Mouse (Mus musculus) heart, adult 11 months (tissue): ENCODE data around the gene Cavin4.

ENCODE experiments used
- DNase-seq: peaks from one replicate; pipeline ENCODE4 v3.0.0; 2022

Gene Cavin4

DNA sequence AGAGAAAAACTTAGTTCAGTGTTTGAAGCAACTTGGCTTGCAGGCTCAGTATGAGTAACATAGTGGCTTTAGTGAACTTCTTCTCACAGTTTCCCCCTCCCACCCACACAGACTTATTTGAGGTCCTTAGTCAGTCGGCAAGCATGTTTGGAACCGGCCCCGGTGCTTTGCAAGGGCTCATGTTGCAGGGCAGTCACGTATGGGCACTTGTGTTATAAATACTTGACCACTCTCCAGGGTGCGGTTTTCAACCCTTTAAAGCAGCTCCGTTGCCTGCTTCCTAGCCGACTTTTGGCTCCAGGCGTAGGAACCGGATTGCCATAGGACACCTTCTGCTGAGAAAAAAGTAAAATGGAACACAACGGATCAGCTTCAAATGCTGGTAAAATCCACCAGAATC, at the start of gene Cavin4:
Gene Cavin4 (plus strand): TSS at position 244 of the 400 bp plus-strand sequence.
- peak; percentile 97 for DNase-seq

DNA sequence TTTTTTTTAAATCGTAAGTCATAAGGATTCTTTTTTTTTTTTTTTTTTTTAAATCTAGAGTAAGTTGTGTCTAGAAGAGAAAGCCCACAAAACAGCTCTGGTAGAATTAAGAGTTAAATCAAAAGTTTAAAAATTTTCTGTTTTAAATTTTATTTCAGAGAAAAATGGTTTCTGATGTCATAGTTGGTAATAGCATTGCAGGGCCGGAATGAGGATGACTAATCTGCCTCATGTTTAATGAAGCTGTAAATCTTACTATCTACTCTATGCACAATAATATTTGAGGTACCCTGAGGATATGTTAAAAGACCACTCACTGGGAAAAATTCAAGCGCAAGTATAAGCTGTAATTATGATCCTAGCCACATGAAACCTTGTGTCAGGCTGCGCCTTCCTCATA, 47.8 kb upstream of the Cavin4 start:
- DNase-seq = no peak

DNA sequence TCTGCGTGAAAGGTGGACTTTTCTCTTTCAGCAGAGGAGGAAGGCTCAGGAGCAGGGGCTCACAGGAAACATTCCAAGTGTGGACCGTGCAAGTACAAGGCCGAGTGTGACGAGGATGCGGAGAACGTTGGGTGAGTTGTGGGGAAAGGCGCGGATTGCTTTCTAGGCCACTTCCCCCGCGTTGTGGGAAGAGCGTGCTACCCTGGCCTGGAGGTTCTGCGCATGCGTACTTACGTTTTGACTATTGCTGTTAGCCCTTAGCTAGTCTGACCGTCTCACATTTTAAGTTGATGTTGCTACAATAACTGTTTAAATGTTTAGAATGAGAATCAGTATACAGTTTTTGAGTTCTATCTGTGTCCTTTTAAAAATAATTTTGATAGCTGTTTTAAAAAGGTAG, 46.1 kb upstream of the Cavin4 start:
- peak; percentile 74 for DNase-seq

DNA sequence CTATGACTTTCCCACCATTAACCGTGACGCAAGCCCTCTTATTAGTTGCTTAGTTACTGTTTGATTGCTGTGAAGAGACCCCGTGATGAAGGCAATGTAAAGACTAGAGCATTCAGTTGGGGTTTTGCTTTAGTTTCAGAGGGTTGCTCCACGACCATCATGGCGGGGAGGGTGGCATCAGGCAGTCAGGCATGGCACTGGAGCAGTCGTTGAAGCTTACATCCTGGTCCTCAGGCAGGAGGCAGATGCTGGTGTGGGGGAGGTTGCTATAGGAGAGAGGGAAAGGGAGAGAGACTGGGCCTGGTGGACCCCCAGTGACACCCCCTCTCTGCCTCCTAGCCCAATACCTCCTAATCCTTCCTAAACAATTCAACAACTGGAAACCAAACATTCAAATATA, 43.2 kb upstream of the Cavin4 start:
- DNase-seq = peak; percentile 61

DNA sequence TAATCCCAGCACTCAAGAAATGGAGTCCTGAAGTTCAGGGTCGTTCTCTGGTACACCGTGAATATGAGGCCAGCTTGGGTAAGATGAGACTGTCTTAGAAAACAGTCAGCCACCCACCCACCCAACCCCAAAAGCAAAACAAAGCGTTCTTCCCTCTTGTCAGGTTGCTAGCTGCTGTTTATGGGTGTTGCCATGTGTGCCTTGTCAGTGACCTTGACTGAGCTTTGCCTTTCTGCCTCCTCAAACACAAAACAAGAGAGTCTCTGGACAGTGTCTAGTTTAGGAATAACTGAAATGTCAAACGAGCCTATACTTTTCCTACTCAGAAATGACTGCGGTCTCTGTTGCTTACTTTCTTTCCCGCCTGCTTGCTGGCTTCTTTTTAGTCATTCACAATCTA, 41.1 kb upstream of the Cavin4 start:
- no peak for DNase-seq

DNA sequence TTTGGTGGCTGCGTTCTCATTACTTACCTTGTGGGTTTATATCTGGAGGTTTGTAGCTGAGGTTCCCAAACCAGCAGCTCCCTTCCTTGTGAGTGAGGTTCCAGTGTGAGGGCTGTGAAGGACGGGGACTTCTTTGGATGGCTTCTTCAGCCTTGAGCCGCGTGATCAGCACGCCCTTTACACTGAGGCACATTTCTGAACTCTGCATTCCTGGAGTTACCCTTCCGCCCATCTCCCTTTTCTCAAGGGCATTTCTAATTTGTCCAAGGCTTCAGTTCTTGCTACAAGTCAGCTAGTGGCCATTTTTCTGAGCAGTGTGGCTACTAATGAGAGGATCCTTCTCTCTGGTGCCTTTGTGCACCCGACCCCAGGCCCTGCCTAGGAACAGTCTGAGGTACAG, 40.4 kb upstream of the Cavin4 start:
- peak; percentile 74 for DNase-seq

DNA sequence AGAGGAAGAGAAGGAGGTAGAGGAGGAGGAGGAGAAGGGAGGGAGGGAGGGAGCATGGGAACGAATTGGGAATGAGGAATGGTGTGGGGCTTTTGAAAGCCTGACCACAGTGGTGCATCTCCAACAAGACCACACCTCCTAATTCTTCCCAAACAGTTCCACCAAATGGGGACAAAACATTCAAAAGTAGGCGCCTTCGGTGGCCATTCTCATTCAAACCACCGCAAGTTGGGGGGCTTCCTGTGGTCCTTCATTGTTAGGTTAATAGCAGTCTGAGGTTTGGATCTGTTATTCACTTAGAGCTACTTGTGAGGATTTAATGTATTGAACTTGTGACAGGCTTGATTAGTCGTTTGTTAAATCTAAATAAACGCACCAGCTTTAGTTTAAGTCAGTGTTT, 38.4 kb upstream of the Cavin4 start:
- DNase-seq = peak; percentile 43

DNA sequence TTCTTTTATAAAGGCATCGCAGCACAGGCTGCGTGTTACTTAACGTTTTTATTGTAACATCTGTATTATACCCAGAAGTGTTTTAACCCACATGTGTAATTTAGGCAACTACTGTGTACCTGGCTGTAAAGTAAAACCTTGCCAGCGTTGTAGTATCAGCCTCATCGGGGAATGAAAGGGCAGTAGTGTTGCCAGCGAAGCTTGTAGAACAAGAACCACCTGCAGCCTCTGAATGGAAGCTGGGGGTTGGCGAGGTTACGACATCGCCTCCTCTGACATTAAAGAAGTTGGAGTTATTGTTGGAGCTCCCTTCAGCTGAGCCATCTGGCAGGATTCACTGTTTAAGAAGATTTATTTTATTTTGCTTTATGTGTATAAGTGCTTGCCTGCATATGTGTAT, 37.5 kb upstream of the Cavin4 start:
- peak; percentile 36 for DNase-seq

DNA sequence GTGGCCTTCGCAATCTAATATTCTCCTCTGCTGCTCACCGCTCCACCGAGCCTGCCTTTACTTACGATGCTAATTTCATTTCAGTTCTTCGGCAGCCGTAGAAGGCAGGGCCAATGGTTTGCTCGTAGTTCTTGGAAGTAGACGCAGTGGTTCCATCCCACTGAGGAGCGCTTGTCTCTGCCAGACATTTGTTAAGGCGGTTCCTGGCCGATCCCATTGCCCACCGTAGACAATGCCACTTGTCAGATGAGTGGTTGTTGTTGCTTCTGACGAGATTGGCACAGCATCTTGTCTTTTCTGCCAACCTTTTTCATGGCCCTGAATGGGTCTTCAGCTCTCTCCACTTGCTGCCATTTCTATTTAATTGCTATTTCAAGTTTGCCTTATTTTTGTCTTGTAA, 33.9 kb upstream of the Cavin4 start:
- DNase-seq = peak; percentile 81

DNA sequence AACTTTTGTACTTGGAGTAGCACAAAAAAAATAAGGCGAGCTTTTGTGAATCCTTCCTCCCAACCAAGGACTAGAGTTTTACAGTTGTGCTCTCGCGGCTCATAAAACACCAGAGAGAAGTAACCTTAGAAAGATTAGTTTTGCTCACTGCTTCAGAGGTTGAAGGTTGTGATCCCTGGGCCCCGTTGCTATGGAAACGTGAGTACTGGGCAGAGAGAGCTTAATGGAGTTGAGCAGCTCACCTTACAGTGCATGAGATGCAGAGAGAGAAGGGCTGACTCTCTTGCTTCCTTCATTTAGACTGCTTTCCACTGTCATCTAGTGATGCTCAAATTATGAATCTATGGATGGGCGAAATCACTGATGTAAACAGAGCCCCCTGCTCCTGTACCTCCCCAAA, 29.8 kb upstream of the Cavin4 start:
- peak; percentile 33 for DNase-seq

DNA sequence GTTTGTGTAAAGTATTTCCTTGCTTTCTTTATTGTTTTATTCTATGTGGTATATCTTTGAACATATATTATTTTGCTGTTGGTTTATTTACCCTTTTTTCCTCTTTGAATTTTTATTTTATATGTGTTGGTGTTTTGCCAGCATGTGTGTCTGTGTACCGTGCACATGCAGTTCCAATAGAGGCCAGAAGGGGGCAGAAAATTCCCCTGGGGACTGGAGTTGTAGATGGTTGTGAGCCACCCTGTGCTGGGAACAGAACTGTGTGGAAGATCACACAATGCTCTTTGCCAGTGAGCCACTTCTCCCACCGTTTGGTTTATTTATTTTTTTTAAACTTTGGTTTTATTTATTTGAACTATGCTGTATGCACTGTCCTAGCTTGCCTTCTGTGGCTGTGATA, 29.3 kb upstream of the Cavin4 start:
- peak; percentile 33 for DNase-seq

DNA sequence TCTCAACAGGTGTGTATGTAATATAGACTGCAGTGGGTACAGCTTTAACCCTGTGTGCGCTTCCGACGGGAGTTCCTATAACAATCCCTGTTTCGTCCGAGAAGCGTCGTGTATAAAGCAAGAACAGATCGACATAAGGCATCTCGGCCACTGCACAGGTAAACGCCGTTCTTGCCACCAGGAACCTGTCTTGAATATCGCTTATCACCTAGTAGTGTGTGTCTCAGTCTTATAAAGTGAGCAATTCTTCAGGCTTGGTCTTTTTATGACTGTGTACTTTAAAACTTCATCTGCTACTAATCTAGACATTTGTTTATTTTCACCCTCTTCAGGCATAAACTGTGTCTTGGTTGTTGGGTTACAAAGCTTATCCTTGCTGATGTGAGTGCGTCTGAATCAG, 26.5 kb upstream of the Cavin4 start:
- DNase-seq = peak; percentile 8

DNA sequence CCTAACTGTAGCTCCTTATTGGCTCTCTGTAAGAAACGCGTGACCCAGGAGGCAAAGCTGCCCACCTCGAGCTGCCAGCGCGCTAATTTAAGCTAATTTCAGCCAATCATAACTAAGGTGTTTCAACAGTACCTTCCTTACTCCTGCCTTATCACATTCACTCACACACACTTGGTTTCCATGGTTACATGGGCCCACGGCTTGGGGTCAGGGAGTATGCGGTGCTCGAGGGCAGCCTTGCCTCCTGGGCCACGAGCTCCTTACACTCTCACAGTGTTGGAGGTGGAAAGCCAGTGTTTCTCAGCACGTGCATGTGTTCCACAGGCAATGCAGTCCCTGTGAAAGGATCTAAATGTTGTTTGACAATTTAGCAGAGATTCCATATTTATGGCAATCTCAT, 25.2 kb upstream of the Cavin4 start:
- DNase-seq = peak; percentile 57

DNA sequence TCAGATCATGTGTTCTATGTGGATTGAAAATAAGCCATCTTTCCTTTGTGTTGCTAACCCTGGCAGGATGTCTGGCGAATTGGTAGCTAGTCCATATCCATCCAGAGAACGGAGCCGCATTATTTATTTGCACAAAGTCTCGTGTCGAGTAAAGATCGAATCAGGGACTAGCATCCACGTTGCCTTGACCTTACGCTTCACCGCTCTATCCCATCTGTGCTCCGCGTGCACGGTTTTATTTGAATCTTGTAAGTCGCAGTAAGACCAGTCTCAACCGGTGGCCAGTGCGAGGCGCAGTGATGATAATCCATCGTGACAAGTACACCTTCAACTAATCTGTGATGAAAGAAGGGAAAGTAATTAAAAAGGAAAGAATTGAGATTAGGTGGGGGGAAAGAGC, 23.8 kb upstream of the Cavin4 start:
- peak; percentile 55 for DNase-seq

DNA sequence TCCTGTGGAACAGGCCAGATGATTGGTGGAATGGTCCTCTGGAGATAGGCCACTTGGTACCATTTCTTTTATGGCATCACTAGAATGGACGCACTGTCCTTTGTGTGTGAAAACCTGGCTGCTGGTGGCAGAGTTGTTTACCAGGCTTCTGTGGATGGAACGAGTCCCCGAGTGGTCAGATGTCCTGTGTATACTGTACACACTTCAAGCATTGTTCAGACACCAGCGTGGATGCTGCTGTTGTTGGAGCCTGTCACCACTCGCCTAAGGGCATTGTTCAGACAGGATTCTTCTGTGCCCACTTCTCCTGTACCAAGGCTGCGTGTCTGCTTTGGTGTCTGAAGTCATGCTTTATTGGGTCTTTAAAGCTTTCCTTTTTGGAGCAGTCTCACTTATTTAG, 19.5 kb upstream of the Cavin4 start:
- peak; percentile 28 for DNase-seq

DNA sequence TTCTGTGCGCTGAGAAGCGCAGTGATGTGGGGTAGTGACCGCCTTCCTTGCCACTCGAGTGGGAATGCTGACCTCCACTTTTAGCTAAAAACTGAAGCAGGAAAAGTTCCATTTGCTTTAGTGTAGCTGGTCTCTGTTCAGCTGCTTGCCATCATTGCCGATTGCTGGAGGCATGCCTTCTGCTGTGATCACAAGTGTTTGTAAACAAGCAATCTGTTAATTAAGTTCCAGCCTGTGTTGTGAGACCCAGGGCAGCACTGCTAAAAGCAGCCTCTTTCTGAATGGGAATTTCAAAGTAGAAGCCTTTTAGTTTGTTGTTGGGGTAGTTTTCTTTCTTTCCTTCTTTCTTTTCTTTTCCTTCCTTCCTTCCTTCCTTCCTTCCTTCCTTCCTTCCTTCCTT, 17.2 kb upstream of the Cavin4 start:
- DNase-seq = peak; percentile 61

DNA sequence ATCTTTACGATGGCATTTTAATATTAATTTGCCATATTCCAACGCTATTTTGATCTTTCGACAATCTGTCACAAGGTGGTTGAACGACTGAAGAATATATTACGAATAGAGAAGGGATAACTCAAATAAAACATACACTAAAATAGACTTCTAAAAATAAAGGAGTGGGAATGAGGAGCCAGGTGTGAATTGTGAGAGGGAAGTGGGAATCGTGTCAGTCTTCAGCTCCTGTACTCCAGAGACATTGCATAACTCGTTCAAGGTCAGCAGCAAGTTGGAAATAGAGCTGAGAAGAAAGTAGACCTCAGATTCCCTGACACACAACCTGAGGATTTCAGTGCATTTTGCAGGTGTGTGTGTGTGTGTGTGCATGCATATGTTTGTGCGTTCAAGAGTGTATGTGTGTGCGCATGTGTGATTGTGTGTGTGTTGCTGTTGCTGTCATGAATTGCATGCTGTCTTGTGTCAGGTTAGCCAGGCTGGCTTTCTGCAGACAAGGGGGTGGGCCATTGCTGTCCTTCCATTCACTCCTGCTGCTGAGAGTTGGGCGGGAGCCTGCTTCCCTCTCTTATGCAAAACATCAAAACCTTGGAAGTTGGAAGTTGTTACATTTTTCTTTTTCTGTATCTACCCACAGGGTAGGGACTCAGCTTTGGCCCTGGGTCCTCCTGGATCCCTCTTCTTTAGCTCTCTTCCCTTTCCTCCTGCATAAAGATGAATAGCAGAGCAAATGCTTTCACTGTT, 12.5 kb upstream of the Cavin4 start:
- DNase-seq = peak; percentile 46

DNA sequence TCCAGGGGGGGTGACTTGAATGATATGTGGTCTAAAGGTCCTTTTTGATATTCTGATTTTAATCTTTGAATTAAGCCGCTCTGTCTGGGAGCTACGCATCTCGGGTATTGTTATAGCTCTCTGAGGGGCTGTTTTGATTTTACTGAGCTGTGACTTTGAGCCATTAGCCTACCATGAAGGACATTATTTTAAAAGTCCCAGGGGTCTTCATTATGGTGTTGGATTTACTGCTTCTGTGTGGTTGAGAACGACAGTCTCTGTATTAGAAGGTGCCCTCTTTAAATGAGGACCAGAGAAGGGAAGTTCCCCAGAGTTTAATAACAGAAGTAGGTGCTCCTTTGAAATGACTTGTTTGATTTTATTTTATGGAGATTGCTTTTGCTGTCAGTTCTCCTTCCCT, 9.2 kb upstream of the Cavin4 start:
- DNase-seq = no peak

DNA sequence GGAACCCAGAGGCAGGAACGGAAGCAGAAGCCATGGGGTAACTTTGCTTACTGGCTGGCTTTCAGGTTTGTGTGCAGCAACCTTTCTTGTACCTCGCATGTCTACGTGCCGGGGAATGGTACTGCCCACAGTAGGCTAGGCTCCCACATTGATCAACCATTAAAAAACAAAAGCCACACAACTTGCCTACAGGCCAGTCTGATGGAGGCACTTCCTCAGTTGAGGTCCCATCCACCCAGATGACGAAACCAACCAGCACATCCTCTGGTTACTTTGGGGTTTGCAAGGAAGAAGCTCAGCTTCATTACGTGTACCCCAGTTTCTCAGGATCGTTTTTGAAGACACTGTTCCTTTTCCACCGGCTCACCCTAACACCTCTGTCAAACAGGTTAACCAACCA, 6.8 kb upstream of the Cavin4 start:
- DNase-seq = peak; percentile 72

DNA sequence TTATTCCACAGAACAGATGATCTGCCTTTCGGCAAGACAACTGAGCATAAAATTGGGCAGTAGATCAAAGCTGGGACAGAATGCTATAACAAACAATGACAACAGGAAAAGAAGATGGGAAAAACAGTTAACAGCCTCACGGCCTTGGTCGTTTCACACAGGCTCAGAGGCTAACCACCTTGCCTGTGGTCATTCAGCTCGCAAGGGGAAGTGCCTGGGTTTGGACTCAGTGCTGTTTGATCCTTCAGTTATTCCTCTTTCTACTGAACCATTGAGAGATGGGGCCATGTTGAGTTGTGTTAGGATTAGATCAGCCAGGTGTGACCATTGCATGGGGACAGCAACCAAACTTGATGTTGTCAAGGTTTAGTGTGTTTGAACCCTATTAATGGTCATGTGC, 3.2 kb upstream of the Cavin4 start:
- peak; percentile 64 for DNase-seq

DNA sequence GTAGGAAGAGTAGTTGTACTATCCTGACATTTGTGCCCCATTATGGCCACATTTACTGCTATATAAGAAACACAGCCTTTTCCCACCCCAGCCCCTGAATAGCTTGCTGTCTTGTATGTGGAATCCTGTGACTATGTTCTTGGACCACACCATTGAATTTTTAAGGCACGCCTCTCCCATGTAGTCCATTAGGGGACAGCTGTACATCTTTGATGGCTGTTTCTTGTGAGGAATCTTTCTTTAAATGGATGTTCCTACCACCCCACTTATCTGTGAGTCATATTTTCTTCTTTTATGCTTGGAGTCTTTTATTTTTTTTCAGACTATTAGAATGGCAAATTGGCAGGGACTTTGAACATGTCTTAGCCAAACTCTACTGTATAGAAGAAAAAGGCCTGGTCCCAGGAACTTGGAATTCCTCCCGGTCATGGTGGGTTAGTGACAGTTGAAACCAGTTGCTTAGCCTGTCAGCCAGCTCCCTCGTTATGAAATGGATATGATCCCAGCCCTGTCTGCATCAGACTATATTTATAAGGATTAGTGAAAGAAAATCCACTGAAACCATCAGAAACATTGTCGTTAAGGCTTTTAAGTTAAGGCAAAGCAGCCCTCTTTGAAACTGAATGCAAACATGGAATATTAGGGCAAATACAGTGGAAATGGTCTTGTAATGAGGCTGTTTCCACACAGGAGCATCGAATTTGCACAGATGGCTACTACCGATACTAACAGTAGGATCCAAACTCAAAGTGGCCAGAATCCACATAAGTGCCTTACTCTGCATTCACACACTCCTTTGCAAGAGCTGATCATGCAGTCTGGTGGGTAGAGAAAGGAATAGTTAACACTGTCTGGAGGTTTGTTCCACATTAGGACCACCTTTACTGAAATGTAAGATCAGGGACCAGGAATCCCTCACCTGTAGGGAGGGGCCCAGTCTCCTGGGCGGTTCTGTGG, 2.4 kb upstream of the Cavin4 start:
- peak; percentile 33 for DNase-seq

DNA sequence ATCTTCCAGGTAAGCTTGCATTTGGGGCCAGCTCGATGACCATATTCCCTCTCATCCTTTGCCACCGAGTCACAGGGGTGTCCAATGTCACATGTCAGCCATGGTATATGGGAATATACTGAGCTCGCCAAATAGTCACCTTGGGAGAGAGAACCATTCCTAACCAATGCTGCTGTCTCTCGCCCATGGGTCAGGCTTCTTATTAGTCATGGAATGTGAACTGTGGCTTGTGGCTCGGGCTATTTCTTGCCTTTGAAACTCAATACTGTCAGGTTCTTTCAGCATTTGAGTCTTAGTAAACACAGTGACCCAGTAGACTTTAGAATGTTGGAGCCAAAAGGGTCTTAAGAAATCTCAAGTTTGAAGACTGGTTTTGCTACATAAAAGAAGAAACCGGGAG, 707 bp downstream of the Cavin4 start:
- DNase-seq = peak; percentile 56

DNA sequence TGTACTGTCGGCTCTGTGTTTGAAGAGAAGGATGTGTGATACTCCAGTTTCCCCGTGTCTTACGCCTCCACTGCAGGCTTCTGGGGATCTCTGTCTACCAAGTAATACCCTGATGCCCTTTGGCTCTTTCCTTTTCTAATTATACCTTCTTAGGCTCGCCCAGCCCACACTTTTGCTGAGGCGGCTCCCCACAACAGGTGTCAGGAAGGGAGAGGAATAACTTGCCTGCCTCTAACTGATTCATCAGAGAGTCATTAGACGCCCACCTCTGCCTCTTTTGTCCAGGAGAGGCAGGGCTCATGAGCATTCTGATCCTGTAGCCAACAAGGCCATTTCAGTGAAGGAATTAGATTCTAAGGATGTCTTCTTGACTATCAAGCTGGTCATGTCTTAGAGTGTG, 4.0 kb downstream of the Cavin4 start:
- no peak for DNase-seq

DNA sequence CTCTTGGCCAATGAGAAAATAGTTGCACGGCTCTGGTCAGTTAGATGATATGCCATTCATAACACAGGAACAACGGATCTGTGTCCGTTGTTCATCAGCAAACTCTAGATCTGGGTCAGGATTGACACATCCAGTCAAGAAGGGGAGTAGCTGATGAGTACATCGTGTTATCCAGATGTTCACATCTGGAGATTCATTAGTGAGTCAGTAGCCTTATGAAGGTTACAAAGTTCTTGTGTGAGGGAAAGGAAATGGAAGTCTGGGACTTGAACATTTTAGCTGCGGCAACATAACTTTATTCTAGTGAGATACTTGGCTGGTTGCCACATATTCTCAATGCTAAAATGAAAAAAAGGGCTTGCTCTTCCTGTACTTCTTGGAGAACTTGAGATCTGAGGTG, 9.6 kb downstream of the Cavin4 start:
- DNase-seq = no peak
